Mouse (Mus musculus): ENCODE results near the gene Zfp108.
"Not testable (repeated sequence)": the region's sequence is repeated elsewhere in the genome, so short reads cannot be mapped to it uniquely, and the experiment has no call there.

The Zfp108 gene

GRCm38 (mm10) chr7:24254633-24255474, at the start of gene Zfp108:
Zfp108 (plus strand) TSS chr7:24254794.
- peak; percentile 86 to 89 for DNase-seq (ENCODE audit: low spot score in 2 of 2)

- peak; percentile 80 to 82 for DNase-seq (ENCODE audit: low spot score in 2 of 2)
Observed at GRCm38 (mm10) chr7:24207488-24208261, 46.9 kb upstream of the Zfp108 start.

- DNase-seq (ENCODE audit: low spot score in 2 of 2): peak in 1 of 2 experiments; percentile 2
Observed at GRCm38 (mm10) chr7:24208282-24208886, 46.2 kb upstream of the Zfp108 start.

- DNase-seq (ENCODE audit: low spot score in 2 of 2): no peak
Observed at GRCm38 (mm10) chr7:24210296-24210695, 44.3 kb upstream of the Zfp108 start.

GRCm38 (mm10) chr7:24211343-24211742, 43.3 kb upstream of the Zfp108 start, which contains the start of gene Zfp111:
Zfp111 (minus strand) TSS chr7:24211443.
- no peak for DNase-seq (ENCODE audit: low spot score in 2 of 2)

GRCm38 (mm10) chr7:24237040-24237791, 17.4 kb upstream of the Zfp108 start, which contains the start of gene Zfp109:
Zfp109 (minus strand) TSS chr7:24237560.
- peak; percentile 42 to 57 for DNase-seq (ENCODE audit: low spot score in 2 of 2)

- DNase-seq (ENCODE audit: low spot score in 2 of 2): no peak
Observed at GRCm38 (mm10) chr7:24253779-24254615, 597 bp upstream of the Zfp108 start.

GRCm38 (mm10) chr7:24259306-24259999, 4.9 kb downstream of the Zfp108 start:
- no peak for DNase-seq (ENCODE audit: low spot score in 2 of 2)

- DNase-seq (ENCODE audit: low spot score in 2 of 2): no peak
Observed at GRCm38 (mm10) chr7:24260000-24260312, 5.4 kb downstream of the Zfp108 start.

GRCm38 (mm10) chr7:24268176-24269155, 13.9 kb downstream of the Zfp108 start:
- no peak for DNase-seq (ENCODE audit: low spot score in 2 of 2)

- no peak for DNase-seq (ENCODE audit: low spot score in 2 of 2)
Observed at GRCm38 (mm10) chr7:24269256-24269655, 14.7 kb downstream of the Zfp108 start.

GRCm38 (mm10) chr7:24269667-24270287, 15.2 kb downstream of the Zfp108 start:
- no peak for DNase-seq (ENCODE audit: low spot score in 2 of 2)

- DNase-seq (ENCODE audit: low spot score in 2 of 2): peak; percentile 76 to 77
Observed at GRCm38 (mm10) chr7:24270288-24270672, 15.7 kb downstream of the Zfp108 start, which contains the start of gene Zfp93. Zfp93 (plus strand) TSS chr7:24270420.

GRCm38 (mm10) chr7:24271191-24271590, 16.6 kb downstream of the Zfp108 start:
- no peak for DNase-seq (ENCODE audit: low spot score in 2 of 2)

- no peak for DNase-seq (ENCODE audit: low spot score in 2 of 2)
Observed at GRCm38 (mm10) chr7:24274456-24274855, 19.9 kb downstream of the Zfp108 start.

GRCm38 (mm10) chr7:24278771-24279170, 24.2 kb downstream of the Zfp108 start:
- DNase-seq (ENCODE audit: low spot score in 2 of 2): not testable (repeated sequence)

GRCm38 (mm10) chr7:24280031-24280857, 25.6 kb downstream of the Zfp108 start:
- DNase-seq (ENCODE audit: low spot score in 2 of 2): no peak

- no peak for DNase-seq (ENCODE audit: low spot score in 2 of 2)
Observed at GRCm38 (mm10) chr7:24280858-24281145, 26.2 kb downstream of the Zfp108 start.
